Mouse (Mus musculus) liver, adult 2 months (tissue): Measurements from ENCODE around the gene Polr2l.

ENCODE experiments used
- CTCF ChIP-seq: fragments of 200-500 bp; IDR thresholded peaks from 2 replicates; pipeline ENCODE4 v1.5.1; 2011; ENCODE audit warnings: low read depth, low read length, control low read depth
- POLR2A ChIP-seq: fragments of 200-500 bp; IDR thresholded peaks from 2 replicates; pipeline ENCODE4 v1.6.1; 2011; ENCODE audit warnings: low read length, control low read depth; ENCODE audit not compliant: insufficient read depth; ENCODE audit errors: extremely low read depth

GRCm38 (mm10) chr7:141442199-141442598 is 32.7 kb downstream of the Polr2l start:
- TF ChIP-seq POLR2A (no peak), CTCF (no peak)
